Mouse (Mus musculus) lung, embryonic 14.5 days (tissue): ENCODE measurements around the gene Usp15. TPM values are rescaled to one million over a fixed set of nuclear protein-coding genes. Genes with fewer than 3 reads are reported as not detected.

Experiments
- ATAC-seq: fragments of 200-750 bp; cut with Nextera tagmentation; 2 replicates; pipeline ENCODE4 v1.8.0; 2017; ENCODE audit warnings: mild to moderate bottlenecking, moderate TSS enrichment, moderate library complexity; ENCODE audit not compliant: insufficient read depth
- DNase-seq: peaks from one replicate; pipeline ENCODE4 v3.0.0-alpha.2; 2015
- H3K27ac ChIP-seq: fragments of 300-500 bp; sonication (generic); 2 replicates; pipeline ENCODE4 v1.5.1; 2014; ENCODE audit warnings: low read depth, mild to moderate bottlenecking, moderate library complexity
- H3K27me3 ChIP-seq: fragments of 300-500 bp; sonication (generic); 2 replicates; pipeline ENCODE4 v1.6.1; 2014; ENCODE audit warnings: low read length, control low read depth; ENCODE audit not compliant: insufficient read depth
- H3K36me3 ChIP-seq: fragments of 300-500 bp; sonication (generic); 2 replicates; pipeline ENCODE4 v1.6.1; 2014; ENCODE audit warnings: control low read depth; ENCODE audit not compliant: insufficient read depth
- H3K4me1 ChIP-seq: fragments of 300-500 bp; sonication (generic); 2 replicates; pipeline ENCODE4 v1.6.1; 2014; ENCODE audit warnings: antibody characterized with exemption, control low read depth; ENCODE audit not compliant: insufficient read depth
- H3K4me2 ChIP-seq: fragments of 300-500 bp; sonication (generic); 2 replicates; pipeline ENCODE4 v1.6.1; 2014; ENCODE audit warnings: mild to moderate bottlenecking
- H3K4me3 ChIP-seq: fragments of 300-500 bp; sonication (generic); 2 replicates; pipeline ENCODE4 v1.5.1; 2014; ENCODE audit warnings: low read depth, low read length
- H3K9ac ChIP-seq: fragments of 300-500 bp; sonication (generic); 2 replicates; pipeline ENCODE4 v1.6.1; 2014
- H3K9me3 ChIP-seq: fragments of 300-500 bp; sonication (generic); 2 replicates; pipeline ENCODE4 v1.6.1; 2016; ENCODE audit warnings: low read depth, low read length, control low read depth
- CTCF ChIP-seq: IDR thresholded peaks from 2 replicates; pipeline ENCODE4 v1.5.1; 2016; ENCODE audit warnings: antibody characterized with exemption, low read depth
- WGBS: fragments of 180-500 bp; shearing (Covaris S2); extraction: QIAGEN DNeasy Blood & Tissue Kit; methylation state at CpG from one replicate; pipeline ENCODE4 v1.1.7; 2014; 5-methylcytosine and 5-hydroxymethylcytosine counted together
- polyA plus RNA-seq: library from polyadenylated mRNA; unstranded; fragments of >200 nt; fragmentation: Nextera tagmentation; extraction: Ambion mirVana; gene quantifications from 2 replicates; pipeline ENCODE4 v1.2.1, GENCODE M21; 2014

Usp15 gene
- polyA plus RNA-seq, 1 experiment from 2014 or later = 81.1 TPM

DNA sequence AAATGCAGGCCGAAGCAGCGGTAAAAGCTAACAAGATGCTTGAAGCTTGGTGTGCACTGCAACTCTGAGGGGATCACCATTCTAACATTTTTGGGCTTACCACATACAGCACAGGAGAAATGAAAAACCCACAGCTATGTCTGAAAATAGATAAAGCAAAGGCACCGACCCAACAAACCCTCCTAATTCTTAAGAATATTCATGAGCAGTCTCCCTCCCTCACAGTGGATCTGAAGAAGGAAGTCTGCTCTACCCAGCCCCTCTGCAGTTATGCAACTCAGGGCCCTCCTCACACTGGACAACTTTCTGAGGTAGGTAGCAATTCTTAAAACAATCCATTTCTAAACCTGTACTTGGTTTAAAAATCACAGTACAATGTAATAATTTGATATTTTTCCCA is 14.4 kb downstream of the Usp15 start:
- H3K4me2 ChIP-seq = no peak overlapping the region
- ATAC-seq = no peak
- H3K9ac ChIP-seq = no peak overlapping the region
- H3K27ac ChIP-seq = no peak overlapping the region
- no peak for DNase-seq
- no peak overlapping the region for H3K4me3 ChIP-seq
- WGBS = 87% methylated on average over 3 of the region's 3 CpGs
- peaks cover 31% of the 10 kb centered on the region for H3K36me3 ChIP-seq
- H3K27me3 ChIP-seq = no peaks in the 10 kb centered on the region
- no peaks in the 10 kb centered on the region for H3K9me3 ChIP-seq
- TF ChIP-seq CTCF = no peak
- H3K4me1 ChIP-seq = peaks cover 6% of the 10 kb centered on the region

DNA sequence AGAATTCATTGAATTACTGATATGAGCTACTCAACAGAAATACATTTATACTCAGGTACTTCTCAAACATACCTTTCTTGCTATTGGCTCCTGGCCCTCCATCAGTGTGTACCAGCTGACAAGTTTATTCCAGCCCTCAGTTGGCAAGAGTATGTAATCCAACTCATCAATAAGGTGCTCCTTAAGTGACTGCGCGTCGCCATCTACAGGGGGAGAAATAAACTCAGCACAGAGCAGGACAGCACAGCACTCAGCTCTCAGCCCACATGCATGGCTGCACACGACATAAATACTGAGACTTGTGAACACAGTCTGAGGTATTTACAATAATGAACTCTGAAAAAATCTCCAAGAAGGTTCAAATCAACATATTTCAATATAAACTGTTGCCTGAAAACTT is 21.0 kb downstream of the Usp15 start:
- DNase-seq (peak; percentile 27), ATAC-seq (no peak)
- H3K9ac ChIP-seq = no peak overlapping the region
- H3K4me1 ChIP-seq = no peaks in the 10 kb centered on the region
- H3K27ac ChIP-seq = no peak overlapping the region
- H3K27me3 ChIP-seq = no peaks in the 10 kb centered on the region
- H3K36me3 ChIP-seq = peaks cover 48% of the 10 kb centered on the region
- no peak overlapping the region for H3K4me2 ChIP-seq
- H3K4me3 ChIP-seq = no peak overlapping the region
- no peaks in the 10 kb centered on the region for H3K9me3 ChIP-seq
- WGBS = 66% methylated on average over 4 of the region's 4 CpGs
- TF ChIP-seq CTCF = peak; percentile 37; the same call in 1 of the 2 replicates

- H3K27ac ChIP-seq = no peak overlapping the region
- 83% methylated on average over 6 of the region's 6 CpGs for WGBS
- no peak overlapping the region for H3K4me2 ChIP-seq
- no peaks in the 10 kb centered on the region for H3K9me3 ChIP-seq
- DNase-seq (no peak), ATAC-seq (no peak)
- peaks cover 38% of the 10 kb centered on the region for H3K36me3 ChIP-seq
- no peaks in the 10 kb centered on the region for H3K27me3 ChIP-seq
- no peak overlapping the region for H3K4me3 ChIP-seq
- no peak overlapping the region for H3K9ac ChIP-seq
- H3K4me1 ChIP-seq = no peaks in the 10 kb centered on the region
- no peak for TF ChIP-seq CTCF
Observed at GRCm38 (mm10) chr10:123170898-123171297, 25.9 kb downstream of the Usp15 start.

DNA sequence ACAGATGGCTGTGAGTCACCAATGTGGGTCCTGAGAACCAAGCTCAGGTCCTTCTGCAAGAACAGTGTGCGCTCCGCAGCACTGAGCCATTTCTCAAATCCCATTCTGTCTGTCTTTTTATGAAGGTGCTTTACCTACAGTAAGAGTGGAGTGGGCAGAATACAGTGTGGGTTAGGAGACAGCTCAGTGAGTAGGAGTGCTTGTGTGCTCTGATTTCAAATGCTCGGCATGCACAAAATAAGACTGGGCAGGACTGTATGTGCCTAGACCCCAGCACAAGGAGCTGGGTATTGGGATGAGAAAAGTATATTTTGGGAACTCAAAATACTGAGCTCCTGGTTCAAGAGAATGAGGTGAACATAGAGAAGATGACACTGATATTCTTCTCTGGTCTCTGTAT is 31.3 kb downstream of the Usp15 start:
- DNase-seq = no peak
- H3K9ac ChIP-seq = no peak overlapping the region
- 95% methylated on average over 3 of the region's 3 CpGs for WGBS
- no peak overlapping the region for H3K27ac ChIP-seq
- no peak for TF ChIP-seq CTCF
- H3K36me3 ChIP-seq = peaks cover 49% of the 10 kb centered on the region
- no peaks in the 10 kb centered on the region for H3K27me3 ChIP-seq
- H3K9me3 ChIP-seq = no peaks in the 10 kb centered on the region
- no peaks in the 10 kb centered on the region for H3K4me1 ChIP-seq
- no peak overlapping the region for H3K4me2 ChIP-seq
- ATAC-seq = no peak
- no peak overlapping the region for H3K4me3 ChIP-seq

DNA sequence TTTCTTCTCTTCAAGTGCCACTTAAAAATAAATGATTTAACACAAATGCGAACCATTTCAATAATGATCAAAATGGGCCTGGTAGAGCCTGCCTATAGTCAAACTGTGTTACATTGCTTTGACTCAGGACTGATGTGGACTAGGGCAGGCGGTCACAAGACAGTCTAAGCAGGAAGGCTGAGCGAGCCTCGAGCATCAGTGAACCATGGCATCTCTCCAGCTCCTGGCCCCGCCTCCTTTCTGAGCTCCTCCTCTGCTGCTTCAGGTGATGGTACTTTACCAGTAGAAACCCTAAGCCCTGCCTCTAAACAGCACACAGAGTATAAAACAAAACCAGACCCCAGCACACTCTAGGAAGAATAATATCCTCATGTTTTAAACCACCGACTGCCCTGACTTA is 36.3 kb downstream of the Usp15 start:
- no peak overlapping the region for H3K4me3 ChIP-seq
- no peak for TF ChIP-seq CTCF
- 71% methylated on average over 6 of the region's 6 CpGs for WGBS
- no peak overlapping the region for H3K9ac ChIP-seq
- no peaks in the 10 kb centered on the region for H3K9me3 ChIP-seq
- DNase-seq (peak; percentile 21), ATAC-seq (no peak)
- no peak overlapping the region for H3K27ac ChIP-seq
- H3K4me1 ChIP-seq = no peaks in the 10 kb centered on the region
- H3K27me3 ChIP-seq = no peaks in the 10 kb centered on the region
- H3K4me2 ChIP-seq = no peak overlapping the region
- H3K36me3 ChIP-seq = peaks cover 48% of the 10 kb centered on the region

- TF ChIP-seq CTCF = no peak
- Histone ChIP-seq H3K27ac (no peak overlapping the region), H3K36me3 (peaks cover 46% of the 10 kb centered on the region), H3K4me2 (no peak overlapping the region), H3K27me3 (no peaks in the 10 kb centered on the region), H3K4me1 (no peaks in the 10 kb centered on the region), H3K9ac (no peak overlapping the region), H3K9me3 (no peaks in the 10 kb centered on the region), H3K4me3 (no peak overlapping the region)
- no peak for DNase-seq
- ATAC-seq = no peak
- WGBS = 70% methylated on average over 7 of the region's 7 CpGs
Observed at GRCm38 (mm10) chr10:123159316-123159715, 37.5 kb downstream of the Usp15 start.

GRCm38 (mm10) chr10:123156392-123156791 is 40.4 kb downstream of the Usp15 start:
- H3K9me3 ChIP-seq = no peaks in the 10 kb centered on the region
- H3K9ac ChIP-seq = no peak overlapping the region
- TF ChIP-seq CTCF = no peak
- peaks cover 42% of the 10 kb centered on the region for H3K36me3 ChIP-seq
- WGBS = 68% methylated on average over 2 of the region's 2 CpGs
- H3K4me3 ChIP-seq = no peak overlapping the region
- no peaks in the 10 kb centered on the region for H3K4me1 ChIP-seq
- H3K27ac ChIP-seq = no peak overlapping the region
- DNase-seq (no peak), ATAC-seq (no peak)
- H3K4me2 ChIP-seq = no peak overlapping the region
- no peaks in the 10 kb centered on the region for H3K27me3 ChIP-seq

DNA sequence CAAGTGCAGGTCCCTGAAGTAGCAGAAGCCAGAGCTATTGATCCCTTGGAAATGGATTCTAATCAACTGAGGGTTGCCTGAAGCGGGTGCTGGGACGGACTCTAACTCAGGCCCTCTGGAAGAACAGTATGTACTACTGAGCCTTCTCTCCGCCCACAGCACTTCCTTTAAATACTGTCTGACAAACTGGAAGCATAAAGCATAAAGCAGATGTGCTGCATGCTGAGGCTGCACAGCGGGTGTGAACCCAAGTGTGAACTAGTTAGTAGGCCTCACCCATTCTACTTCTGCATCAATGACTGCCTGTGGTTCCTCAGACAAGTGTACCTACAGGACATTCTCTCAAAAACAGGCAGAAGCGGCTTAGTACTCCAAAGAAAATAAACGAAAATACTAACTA is 41.0 kb downstream of the Usp15 start:
- Histone ChIP-seq H3K9me3 (no peaks in the 10 kb centered on the region), H3K27ac (no peak overlapping the region), H3K36me3 (peaks cover 40% of the 10 kb centered on the region), H3K4me1 (no peaks in the 10 kb centered on the region), H3K4me3 (no peak overlapping the region), H3K4me2 (no peak overlapping the region), H3K9ac (no peak overlapping the region), H3K27me3 (no peaks in the 10 kb centered on the region)
- whole genome bisulfite sequencing = 92% methylated on average over 6 of the region's 6 CpGs
- no peak for DNase-seq
- ATAC-seq = no peak
- no peak for TF ChIP-seq CTCF
